Mouse (Mus musculus): ENCODE results near the gene Gm45521.
"Not testable (repeated sequence)": the region's sequence is repeated elsewhere in the genome, so short reads cannot be mapped to it uniquely, and the experiment has no call there.

Gene Gm45521

GRCm38 (mm10) chr14:7999435-7999834 is 42.3 kb downstream of the Gm45521 start:
- DNase-seq (ENCODE audit: low read depth, low spot score): no peak

DNA sequence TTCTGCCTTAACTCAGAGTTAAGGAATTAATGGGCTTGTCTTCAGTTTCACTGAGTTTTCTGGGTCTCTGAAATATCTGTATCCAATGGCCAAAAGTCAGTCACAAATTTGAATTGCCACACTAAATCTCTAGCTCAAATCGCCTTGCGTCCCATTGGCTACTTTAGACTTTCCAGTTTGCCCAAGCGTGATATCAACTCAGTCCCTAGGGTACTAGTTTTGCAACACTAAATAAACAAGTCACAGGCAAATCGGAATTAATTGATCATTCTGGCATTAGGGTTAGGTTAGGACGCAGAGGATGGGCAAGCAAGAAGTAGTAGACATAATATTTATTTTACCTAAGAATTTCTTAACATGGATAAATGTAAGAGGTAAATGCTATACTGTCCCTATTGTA is 43.2 kb downstream of the Gm45521 start:
- DNase-seq (ENCODE audit: low read depth, low spot score): no peak

GRCm38 (mm10) chr14:8000831-8001685 is 44.0 kb downstream of the Gm45521 start:
- no peak for DNase-seq (ENCODE audit: low read depth, low spot score)

- peak; percentile 93 for DNase-seq (ENCODE audit: low read depth, low spot score)
These were observed 45.5 kb downstream of the Gm45521 start, which contains the start of gene Abhd6 for GRCm38 (mm10) chr14:8002432-8003092. Gene Abhd6 (plus strand): TSS chr14:8002902.

DNA sequence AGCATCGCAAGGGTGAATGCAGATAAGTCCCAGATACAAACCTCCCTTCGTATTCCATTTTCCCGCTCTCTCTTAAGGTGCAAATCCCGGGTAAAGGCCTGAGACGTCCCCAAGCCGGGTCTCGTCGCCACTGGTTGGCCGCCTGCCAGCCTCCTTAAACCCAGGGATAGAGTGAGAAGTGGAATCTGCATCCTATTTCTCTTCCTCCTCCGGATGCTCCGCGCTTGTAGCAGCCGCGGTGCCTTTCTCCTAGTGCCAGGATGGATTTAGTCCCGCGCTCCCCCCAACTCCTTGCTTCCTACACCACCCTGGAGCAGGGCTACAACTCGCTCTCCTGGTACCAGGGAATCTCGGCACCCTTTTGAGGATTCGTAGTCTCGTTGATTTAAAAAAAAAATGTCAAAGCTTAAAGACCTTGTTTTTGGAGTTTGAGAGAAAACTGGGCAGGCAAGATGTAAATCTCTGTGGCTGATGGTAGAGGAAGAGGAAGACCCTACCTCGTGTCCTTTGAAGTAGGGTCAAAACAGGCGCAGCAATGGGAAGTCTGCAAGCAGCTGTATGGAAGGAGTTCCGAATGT is 46.1 kb downstream of the Gm45521 start:
- DNase-seq (ENCODE audit: low read depth, low spot score): no peak

DNA sequence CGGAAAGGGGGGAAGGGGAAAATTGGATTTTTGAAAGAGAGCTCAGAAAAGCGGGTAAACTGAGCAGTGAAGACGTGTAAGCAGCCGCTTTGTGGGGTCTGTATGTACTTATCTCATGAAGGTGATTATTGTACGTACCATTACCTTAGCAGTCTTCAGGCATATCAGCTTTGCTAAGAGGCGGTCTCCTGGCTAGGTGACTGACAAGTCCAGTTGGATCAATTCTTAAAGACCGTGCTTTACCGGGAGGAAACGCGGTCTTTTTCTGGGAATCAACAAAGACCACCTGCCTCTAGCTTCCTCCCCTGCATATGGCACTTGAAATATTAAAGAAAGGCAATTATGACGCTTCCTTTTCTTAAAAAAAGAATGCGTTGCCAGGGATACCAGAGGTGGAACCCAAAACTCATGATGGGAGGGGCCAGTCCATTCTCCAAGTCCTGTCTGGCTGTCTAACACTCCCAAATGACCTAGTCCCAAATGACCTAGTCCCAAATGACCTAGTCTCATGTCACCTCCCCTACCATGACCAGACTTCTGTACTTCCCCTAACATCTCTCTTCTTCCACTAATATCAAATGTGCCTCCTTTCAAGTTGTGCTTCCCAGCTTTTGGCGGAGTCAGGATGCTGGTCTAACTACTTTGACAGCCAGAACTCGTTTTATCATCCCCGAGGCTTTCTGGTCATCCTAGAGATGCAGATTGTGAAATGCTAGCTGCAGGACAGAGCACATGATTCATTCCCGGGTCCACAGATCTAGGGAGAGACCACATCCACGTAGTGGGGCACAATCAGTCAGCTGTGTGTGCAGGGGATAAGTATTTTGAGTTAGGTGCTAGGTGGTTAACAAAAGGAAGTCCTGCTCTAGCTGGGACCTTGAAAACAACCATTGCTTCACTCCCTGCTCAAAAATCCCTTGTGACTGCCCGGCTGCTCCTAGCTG is 46.9 kb downstream of the Gm45521 start:
- DNase-seq (ENCODE audit: low read depth, low spot score): no peak

DNA sequence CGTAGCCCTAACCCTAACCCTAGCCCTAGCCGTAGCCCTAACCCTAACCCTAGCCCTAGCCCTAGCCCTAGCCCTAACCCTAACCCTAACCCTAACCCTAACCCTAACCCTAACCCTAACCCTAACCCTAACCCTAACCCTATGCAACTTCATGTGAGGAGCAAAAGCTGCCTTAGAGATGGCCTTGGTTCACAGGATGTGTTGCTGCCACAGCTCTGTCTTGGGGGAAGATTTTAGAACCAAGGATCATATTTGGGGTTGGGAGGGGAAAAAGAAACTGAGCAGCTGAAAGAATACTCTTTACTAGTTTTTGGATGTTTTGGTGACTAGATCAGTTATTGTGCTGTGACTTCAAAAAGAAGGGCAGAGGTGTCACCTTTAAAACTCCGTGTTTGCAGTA is 49.0 kb downstream of the Gm45521 start:
- DNase-seq (ENCODE audit: low read depth, low spot score): not testable (repeated sequence)

GRCm38 (mm10) chr14:8007084-8007483 is 50.0 kb downstream of the Gm45521 start:
- no peak for DNase-seq (ENCODE audit: low read depth, low spot score)

DNA sequence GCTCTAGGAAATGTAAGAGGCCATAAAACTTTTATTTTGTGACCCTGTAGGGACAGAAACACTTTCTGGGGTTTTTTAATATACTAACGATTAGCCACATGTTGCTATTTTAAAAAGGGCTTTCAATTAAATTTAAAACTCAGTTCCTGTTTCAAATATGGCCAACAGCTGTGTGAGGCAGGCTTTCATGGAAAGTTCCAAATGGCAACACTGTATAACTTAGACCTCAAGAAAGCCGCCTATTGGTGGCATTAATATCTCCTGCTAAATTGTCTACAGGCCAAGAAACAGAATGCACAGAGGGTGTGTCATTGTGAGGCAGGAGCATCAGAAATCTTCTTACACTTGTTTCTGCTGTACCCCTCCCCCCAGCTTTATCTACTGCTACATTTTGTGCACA is 50.4 kb downstream of the Gm45521 start:
- DNase-seq (ENCODE audit: low read depth, low spot score): no peak

GRCm38 (mm10) chr14:8007923-8008322 is 50.8 kb downstream of the Gm45521 start:
- no peak for DNase-seq (ENCODE audit: low read depth, low spot score)

Measured in mesoderm, embryonic 11.5 days (tissue).